Mouse (Mus musculus): ENCODE data around the gene Gm37240. TPM values are rescaled to one million over a fixed set of nuclear protein-coding genes. Genes with fewer than 3 reads are reported as not detected.

The Gm37240 gene
- polyA plus RNA-seq, 1 experiment from 2014 or later, result 14.9 TPM

DNA sequence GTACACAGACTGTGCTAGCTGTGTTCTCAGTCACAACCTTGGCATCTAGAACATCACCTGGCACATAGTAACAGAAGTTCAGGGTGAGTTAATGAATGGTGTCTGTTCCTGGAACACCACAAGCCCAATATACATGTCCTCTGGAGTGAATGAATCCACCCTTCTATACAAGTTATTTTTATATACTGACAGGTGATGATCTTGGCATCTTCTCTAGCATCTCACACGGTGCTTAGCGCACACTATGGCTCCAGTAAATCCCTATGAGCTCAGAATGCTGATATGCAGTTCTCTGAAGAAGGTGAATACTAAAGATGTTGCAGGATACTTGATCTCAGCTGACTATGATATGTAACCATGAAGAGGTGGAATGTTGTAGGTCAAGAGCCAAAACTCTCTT, 24.4 kb downstream of the Gm37240 start:
- Histone ChIP-seq H3K9me3 (no peaks in the 10 kb centered on the region), H3K27ac (no peak overlapping the region), H3K4me1 (peaks cover 6% of the 10 kb centered on the region; the same call in 1 of the 2 replicates), H3K9ac (no peak overlapping the region), H3K4me2 (no peak overlapping the region), H3K36me3 (no peaks in the 10 kb centered on the region), H3K27me3 (no peaks in the 10 kb centered on the region), H3K4me3 (no peak overlapping the region)
- WGBS, result 82% methylated on average over 2 of the region's 2 CpGs
- ATAC-seq (ENCODE audit: insufficient number of reproducible peaks, low FRiP score, low TSS enrichment, low read depth), result no peak

DNA sequence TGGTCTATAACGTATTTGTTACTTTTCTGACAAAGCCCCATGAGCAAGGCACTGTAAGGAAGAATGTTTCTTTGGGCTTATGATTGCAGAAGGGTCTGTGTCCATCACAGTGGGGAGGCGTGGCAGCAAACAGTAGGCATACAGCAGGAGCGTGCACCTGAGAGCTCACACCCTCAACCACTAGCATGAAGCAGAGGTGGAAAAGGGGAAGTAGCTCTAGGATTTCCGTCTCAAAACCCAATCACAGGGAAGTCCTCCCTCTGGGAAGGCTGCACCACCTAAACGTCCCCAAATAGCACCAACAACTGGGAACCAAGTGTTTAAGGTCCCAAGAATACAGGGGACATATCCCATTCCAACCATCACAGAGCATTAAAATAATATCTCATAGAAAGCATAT, 26.3 kb downstream of the Gm37240 start:
- Histone ChIP-seq H3K4me2 (no peak overlapping the region), H3K36me3 (no peaks in the 10 kb centered on the region), H3K4me1 (peaks cover 6% of the 10 kb centered on the region; the same call in 1 of the 2 replicates), H3K27me3 (no peaks in the 10 kb centered on the region), H3K4me3 (no peak overlapping the region), H3K9ac (no peak overlapping the region), H3K9me3 (no peaks in the 10 kb centered on the region), H3K27ac (no peak overlapping the region)
- ATAC-seq (ENCODE audit: insufficient number of reproducible peaks, low FRiP score, low TSS enrichment, low read depth), result no peak
- WGBS, result 79% methylated on average over 5 of the region's 5 CpGs

DNA sequence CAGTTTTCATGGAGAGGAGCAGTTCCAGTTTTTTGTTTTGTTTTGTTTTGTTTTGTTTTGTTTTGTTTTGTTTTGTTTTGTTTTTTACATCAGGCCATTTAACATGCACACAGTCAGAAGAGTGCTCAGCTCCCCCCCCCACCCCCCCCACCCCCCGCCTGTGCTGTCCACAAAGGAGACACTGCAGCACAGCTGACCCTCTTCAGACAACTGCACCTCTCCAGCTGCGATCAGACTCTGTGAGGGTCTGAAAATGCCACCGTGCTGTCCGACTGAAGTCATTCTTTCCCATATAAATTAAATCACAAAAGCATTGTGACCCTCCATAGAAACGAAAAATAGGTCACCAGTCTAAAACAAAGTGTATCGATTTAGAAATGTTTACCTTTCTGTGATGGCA, 28.0 kb downstream of the Gm37240 start:
- Histone ChIP-seq H3K36me3 (no peaks in the 10 kb centered on the region), H3K4me3 (no peak overlapping the region), H3K9me3 (no peaks in the 10 kb centered on the region), H3K4me1 (peaks cover 6% of the 10 kb centered on the region; the same call in 1 of the 2 replicates), H3K27ac (no peak overlapping the region), H3K27me3 (no peaks in the 10 kb centered on the region), H3K9ac (no peak overlapping the region), H3K4me2 (no peak overlapping the region)
- no peak for ATAC-seq (ENCODE audit: insufficient number of reproducible peaks, low FRiP score, low TSS enrichment, low read depth)
- 82% methylated on average over 6 of the region's 6 CpGs for WGBS

DNA sequence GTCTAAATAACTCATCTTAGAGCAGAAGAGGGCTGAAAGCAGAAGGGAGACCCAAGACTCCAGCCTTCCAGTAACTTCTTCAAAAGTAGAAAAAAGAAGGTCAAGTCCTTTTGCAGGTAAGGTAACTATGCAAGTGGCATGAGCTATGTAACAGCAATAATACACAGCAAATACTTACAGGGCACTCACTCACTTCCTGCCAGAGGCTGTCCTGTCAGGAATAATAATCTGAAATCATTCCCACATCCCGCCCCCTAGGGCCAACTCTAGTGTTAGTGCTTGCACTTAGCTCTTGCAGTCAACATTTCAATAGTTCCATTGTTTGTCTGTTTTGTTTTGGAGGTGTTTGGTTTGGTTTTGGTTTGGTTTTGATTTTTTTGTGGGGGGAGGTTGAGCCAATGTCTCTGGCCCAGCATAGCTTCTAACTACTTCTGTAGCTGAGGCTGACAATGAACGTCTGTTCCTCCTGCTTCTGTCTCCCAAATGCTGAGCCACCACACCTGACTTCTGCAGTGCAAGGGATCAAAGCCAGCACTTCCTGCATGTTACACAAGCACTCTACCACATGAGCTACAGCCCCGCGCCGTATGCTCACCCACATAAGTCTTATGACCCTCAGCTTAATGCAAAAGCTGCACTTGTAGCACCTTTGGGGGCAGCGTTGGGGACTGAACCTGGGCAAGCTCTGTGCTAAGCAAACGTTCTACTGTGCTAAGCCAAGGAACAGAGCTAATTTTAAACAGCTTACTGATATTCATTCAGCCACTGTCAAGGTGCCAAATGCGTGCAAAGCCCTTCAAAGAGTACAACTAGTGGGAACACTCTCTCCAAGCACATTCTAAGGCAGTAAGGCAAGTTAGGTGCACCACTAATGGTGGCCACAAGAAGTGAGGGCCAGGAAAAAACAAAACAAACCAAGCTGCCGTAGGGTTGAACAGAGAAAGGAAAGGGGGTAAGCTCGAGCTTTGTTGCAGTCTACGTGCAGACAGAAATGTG, 28.9 kb downstream of the Gm37240 start:
- H3K27me3 ChIP-seq, result no peaks in the 10 kb centered on the region
- H3K9ac ChIP-seq, result no peak overlapping the region
- no peak for ATAC-seq (ENCODE audit: insufficient number of reproducible peaks, low FRiP score, low TSS enrichment, low read depth)
- 61% methylated on average over 11 of the region's 11 CpGs for WGBS
- H3K9me3 ChIP-seq, result no peaks in the 10 kb centered on the region
- no peak overlapping the region for H3K4me2 ChIP-seq
- H3K27ac ChIP-seq, result no peak overlapping the region
- no peaks in the 10 kb centered on the region for H3K36me3 ChIP-seq
- H3K4me3 ChIP-seq, result no peak overlapping the region
- H3K4me1 ChIP-seq, result peaks cover 6% of the 10 kb centered on the region; the same call in 1 of the 2 replicates

DNA sequence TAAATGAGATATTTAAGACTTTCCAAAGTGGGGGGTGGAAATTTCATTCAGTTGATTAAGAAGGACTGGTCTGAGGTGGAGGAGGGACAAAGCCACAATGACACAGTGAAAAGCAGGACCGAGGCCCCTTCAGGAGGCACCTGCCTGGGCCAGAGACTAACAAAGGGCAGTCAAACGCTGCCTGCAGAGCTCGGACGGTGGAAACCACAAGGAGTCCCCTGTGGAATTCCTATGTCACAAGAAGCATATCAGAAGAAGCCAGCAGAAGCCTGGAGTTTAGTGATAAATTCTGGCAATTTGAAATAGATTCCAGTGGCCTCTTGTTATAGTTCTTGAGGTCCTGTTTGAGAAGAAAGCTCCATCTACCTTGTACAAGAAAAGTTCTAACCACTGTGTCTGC, 30.2 kb downstream of the Gm37240 start:
- ATAC-seq (ENCODE audit: insufficient number of reproducible peaks, low FRiP score, low TSS enrichment, low read depth), result no peak
- Histone ChIP-seq H3K27ac (no peak overlapping the region), H3K4me2 (no peak overlapping the region), H3K4me1 (peaks cover 6% of the 10 kb centered on the region; the same call in 1 of the 2 replicates), H3K4me3 (no peak overlapping the region), H3K36me3 (no peaks in the 10 kb centered on the region), H3K9me3 (no peaks in the 10 kb centered on the region), H3K27me3 (no peaks in the 10 kb centered on the region), H3K9ac (no peak overlapping the region)
- 48% methylated on average over 4 of the region's 4 CpGs for WGBS

DNA sequence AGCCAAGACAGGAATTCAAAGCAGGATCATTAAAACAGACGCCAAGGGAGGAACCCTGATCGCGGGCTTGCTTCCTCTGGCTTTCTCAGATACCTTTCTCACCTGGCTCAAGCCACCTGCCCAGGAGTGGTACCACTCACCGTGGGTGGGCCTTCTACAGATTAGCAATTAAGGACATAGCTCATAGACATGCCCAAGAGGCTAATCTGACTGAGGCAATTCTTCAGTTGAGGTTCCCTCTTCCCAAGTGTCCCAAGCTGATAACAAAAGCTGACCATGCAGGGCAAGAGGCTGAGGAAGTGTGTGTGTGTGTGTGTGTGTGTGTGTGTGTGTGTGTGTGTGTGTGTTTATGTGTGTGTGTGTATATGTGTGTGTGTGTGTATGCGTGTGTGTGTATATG, 31.4 kb downstream of the Gm37240 start:
- Histone ChIP-seq H3K4me2 (no peak overlapping the region), H3K27me3 (no peaks in the 10 kb centered on the region), H3K27ac (no peak overlapping the region), H3K4me1 (peaks cover 6% of the 10 kb centered on the region; the same call in 1 of the 2 replicates), H3K9me3 (no peaks in the 10 kb centered on the region), H3K36me3 (no peaks in the 10 kb centered on the region), H3K9ac (no peak overlapping the region), H3K4me3 (no peak overlapping the region)
- ATAC-seq (ENCODE audit: insufficient number of reproducible peaks, low FRiP score, low TSS enrichment, low read depth), result no peak
- WGBS, result 75% methylated on average over 5 of the region's 5 CpGs

DNA sequence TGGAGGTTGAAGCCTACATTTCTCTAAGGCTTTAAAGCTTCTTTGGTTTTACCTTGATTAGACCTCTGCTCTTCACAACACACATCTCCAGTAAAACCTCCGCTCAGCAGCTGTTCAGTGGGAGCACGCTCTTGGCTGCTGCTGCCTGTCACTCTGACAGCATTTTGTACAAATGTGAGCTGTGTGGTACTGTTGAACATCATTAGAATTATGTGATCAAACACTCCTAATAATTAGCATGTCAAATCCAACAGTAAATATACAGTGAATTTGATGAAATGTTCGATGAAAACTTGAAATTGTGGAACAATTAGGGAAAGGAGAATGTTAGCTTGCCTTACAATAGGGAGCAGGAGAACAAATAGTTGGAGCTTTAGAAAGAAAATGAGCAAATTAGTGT, 32.3 kb downstream of the Gm37240 start:
- Histone ChIP-seq H3K4me3 (no peak overlapping the region), H3K4me2 (no peak overlapping the region), H3K27ac (no peak overlapping the region), H3K4me1 (peaks cover 6% of the 10 kb centered on the region; the same call in 1 of the 2 replicates), H3K9ac (no peak overlapping the region), H3K36me3 (no peaks in the 10 kb centered on the region), H3K27me3 (no peaks in the 10 kb centered on the region), H3K9me3 (no peaks in the 10 kb centered on the region)
- ATAC-seq (ENCODE audit: insufficient number of reproducible peaks, low FRiP score, low TSS enrichment, low read depth), result no peak
- 85% methylated on average over 3 of the region's 3 CpGs for WGBS

DNA sequence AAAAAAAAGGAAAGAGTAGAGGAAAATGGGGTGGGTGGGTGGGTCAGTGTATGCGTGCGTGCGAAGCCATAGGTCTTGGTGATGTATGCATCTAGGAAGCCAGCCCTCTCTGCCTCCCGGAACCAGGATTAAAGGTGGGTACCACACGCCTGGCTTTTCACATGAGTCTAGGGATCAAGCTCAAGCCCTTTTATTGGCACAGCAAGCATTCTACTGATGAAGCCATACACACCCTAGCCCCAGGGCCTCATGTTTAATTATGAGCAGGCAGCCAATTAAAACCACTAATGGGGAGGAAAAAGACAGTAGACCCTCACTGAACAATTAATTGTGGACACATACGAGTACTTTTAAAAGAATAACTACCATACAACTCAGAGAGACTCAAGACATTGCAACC, 33.2 kb downstream of the Gm37240 start:
- WGBS, result 61% methylated on average over 6 of the region's 6 CpGs
- H3K9me3 ChIP-seq, result no peaks in the 10 kb centered on the region
- H3K27me3 ChIP-seq, result no peaks in the 10 kb centered on the region
- no peak overlapping the region for H3K4me2 ChIP-seq
- no peaks in the 10 kb centered on the region for H3K36me3 ChIP-seq
- H3K9ac ChIP-seq, result no peak overlapping the region
- peaks cover 6% of the 10 kb centered on the region; the same call in 1 of the 2 replicates for H3K4me1 ChIP-seq
- H3K27ac ChIP-seq, result no peak overlapping the region
- no peak overlapping the region for H3K4me3 ChIP-seq
- ATAC-seq (ENCODE audit: insufficient number of reproducible peaks, low FRiP score, low TSS enrichment, low read depth), result no peak

DNA sequence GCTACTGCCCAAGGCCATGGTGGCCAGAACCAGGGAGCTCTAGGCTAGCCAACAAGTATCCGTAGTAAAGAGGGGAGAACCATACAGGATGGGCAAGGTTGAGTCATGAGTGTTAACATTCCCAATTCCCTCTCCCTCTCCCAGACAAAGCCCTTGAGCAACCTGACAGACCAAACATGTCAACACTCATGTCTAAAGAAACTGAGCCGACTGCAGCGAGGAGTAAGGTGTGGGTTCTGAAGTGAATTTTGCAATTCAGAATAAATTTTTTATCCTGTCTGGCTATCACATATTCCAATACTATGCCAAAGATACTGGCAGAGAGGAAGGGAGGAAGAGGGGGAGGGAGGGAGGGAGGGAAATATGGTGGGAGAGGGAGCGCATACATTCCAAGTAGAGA, 33.6 kb downstream of the Gm37240 start:
- Histone ChIP-seq H3K4me2 (no peak overlapping the region), H3K9ac (no peak overlapping the region), H3K36me3 (no peaks in the 10 kb centered on the region), H3K4me1 (peaks cover 5% of the 10 kb centered on the region; the same call in 1 of the 2 replicates), H3K4me3 (no peak overlapping the region), H3K27me3 (no peaks in the 10 kb centered on the region), H3K9me3 (no peaks in the 10 kb centered on the region), H3K27ac (no peak overlapping the region)
- WGBS, result 79% methylated on average over 4 of the region's 4 CpGs
- no peak for ATAC-seq (ENCODE audit: insufficient number of reproducible peaks, low FRiP score, low TSS enrichment, low read depth)

DNA sequence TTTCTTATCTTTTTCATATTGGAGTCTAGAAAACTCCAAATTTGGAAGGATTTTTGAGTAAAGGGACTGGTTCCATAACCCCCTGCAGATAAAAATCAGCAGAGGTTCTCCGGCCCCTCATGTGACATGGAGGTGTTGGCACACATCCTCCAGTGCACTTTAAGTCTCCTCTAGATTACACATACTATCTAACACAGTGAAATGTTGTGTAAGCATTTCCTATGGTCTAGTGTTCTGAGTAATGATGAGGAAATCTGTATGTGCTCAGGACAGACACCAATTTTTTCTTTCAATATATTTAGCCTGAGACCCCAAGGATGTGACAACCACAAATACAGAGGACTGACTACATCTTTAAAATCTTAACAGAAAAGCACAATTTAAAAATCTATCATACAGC, 37.2 kb downstream of the Gm37240 start:
- H3K27me3 ChIP-seq, result no peaks in the 10 kb centered on the region
- no peak overlapping the region for H3K27ac ChIP-seq
- no peak overlapping the region for H3K4me2 ChIP-seq
- no peaks in the 10 kb centered on the region for H3K4me1 ChIP-seq
- H3K4me3 ChIP-seq, result no peak overlapping the region
- H3K36me3 ChIP-seq, result no peaks in the 10 kb centered on the region
- no peaks in the 10 kb centered on the region for H3K9me3 ChIP-seq
- no peak for ATAC-seq (ENCODE audit: insufficient number of reproducible peaks, low FRiP score, low TSS enrichment, low read depth)
- WGBS, result 74% methylated on average over 1 of the region's 1 CpGs
- no peak overlapping the region for H3K9ac ChIP-seq

DNA sequence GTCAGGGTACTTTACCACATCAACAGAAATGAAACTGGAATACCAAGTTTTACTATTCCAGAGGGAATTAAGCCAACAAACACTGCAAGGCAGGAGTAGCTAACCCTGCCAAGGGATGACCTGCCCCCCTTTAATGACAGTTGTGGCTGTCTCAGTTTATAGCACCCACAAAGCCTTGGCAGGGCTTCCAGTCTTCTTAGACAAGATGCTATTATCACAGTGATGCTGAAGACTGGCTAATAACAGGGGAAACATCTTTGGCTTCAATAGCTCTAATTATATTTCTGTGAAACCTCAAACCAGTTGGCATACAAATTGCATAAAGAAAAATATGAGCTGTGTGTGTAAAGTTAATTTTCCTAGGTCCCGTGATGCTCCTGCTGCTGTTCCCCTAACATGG, 41.0 kb downstream of the Gm37240 start:
- H3K4me3 ChIP-seq, result no peak overlapping the region
- H3K27me3 ChIP-seq, result no peaks in the 10 kb centered on the region
- H3K36me3 ChIP-seq, result no peaks in the 10 kb centered on the region
- H3K9me3 ChIP-seq, result no peaks in the 10 kb centered on the region
- 59% methylated on average over 1 of the region's 1 CpGs for WGBS
- ATAC-seq (ENCODE audit: insufficient number of reproducible peaks, low FRiP score, low TSS enrichment, low read depth), result no peak
- no peak overlapping the region for H3K4me2 ChIP-seq
- H3K27ac ChIP-seq, result no peak overlapping the region
- H3K4me1 ChIP-seq, result peaks cover 16% of the 10 kb centered on the region
- H3K9ac ChIP-seq, result no peak overlapping the region

DNA sequence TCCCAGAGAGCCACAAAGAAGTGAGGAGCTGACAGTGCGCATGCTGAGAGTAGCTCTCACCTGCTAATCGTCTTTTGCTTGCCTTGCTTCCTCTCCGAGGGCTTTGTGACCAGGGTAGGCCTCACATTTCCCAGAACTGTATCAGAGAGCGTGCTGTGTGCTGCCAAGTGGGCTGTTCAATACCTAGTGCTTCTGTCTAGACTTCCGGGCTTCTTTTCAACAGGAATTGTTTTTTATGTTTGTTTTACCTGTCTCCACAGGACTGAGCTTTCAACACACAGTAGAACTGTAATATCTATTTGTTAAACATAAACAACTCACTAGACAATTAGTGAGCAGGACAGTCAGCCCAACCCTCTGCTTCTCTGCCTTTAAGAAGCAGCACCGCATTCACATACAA, 42.0 kb downstream of the Gm37240 start:
- 88% methylated on average over 6 of the region's 6 CpGs for WGBS
- no peak overlapping the region for H3K4me2 ChIP-seq
- H3K36me3 ChIP-seq, result no peaks in the 10 kb centered on the region
- peaks cover 17% of the 10 kb centered on the region for H3K4me1 ChIP-seq
- no peak overlapping the region for H3K4me3 ChIP-seq
- no peak overlapping the region for H3K9ac ChIP-seq
- no peaks in the 10 kb centered on the region for H3K27me3 ChIP-seq
- no peak for ATAC-seq (ENCODE audit: insufficient number of reproducible peaks, low FRiP score, low TSS enrichment, low read depth)
- no peak overlapping the region for H3K27ac ChIP-seq
- H3K9me3 ChIP-seq, result no peaks in the 10 kb centered on the region

Data from limb, embryonic 15.5 days (tissue).